Mouse (Mus musculus): Measurements from ENCODE around the gene BC030867.

DNA sequence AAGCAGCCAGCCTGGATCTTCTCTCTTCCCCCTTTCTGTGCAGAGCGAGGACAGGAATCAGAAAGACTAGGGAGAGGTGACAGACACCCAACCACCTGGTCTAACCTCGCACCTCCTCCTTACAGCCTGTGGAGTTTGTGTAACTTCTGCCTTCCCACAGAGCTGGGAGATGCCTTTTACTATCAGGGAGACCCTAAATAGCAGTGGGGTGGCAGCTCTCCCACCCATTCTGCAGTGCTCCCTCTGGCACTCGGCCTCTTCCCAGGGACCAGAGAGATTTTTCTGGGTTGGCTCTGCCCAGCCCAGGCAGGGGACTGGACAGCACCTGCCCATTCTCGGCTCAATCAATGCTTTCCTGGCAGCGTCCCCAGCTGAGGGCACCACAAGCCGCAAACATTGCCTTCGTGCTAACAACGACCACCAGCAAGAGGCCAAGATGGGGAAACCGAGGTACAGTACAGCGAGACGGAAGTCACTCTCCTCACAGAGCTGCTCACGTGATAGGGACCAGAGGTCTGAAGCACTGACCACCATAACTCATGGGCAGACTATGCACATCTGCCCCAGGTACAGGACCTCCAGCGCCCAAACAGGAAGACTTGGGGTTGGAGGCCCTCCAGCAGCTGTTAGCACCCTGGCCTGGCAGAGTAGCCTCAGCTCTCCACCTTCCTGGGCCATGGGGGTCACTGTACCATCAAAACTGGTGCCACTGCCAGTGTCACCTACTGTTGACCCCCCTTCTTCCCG is 29.3 kb upstream of the BC030867 start:
- TF ChIP-seq CTCF (IDR thresholded peaks at IDR 0.05; ENCODE audit: extremely low read depth, insufficient read length, insufficient replicate concordance, low read depth, low read length) (no peak), POLR2A (IDR thresholded peaks at IDR 0.05; ENCODE audit: low read depth, low read length) (no peak; the same call in 1 of the 2 replicates)
